In the genomic region with DNA sequence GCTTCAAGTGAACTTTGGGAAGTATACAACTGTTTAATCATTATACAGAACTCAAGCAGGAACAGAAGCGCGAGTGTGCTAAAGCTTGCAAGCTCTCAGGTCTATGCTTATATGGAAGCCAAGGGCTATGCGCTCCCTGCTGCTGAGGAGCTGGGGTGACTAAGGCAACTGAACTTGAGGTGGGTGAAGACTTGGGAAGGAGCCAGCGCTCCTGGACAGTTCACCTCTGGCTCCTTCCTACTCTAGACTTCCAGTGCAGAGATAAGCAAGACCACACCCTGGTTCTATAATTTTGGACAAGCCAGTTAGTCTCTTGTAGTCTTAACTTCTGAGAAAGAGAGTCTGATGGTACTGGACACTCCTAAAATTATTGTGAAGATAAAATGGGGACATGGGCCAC, we compare ENCODE assay signal across 19 mouse cellular contexts. TPM values are rescaled to one million over a fixed set of nuclear protein-coding genes. Genes with fewer than 3 reads are reported as not detected.
A peak's percentile ranks its signal among the peaks of the same experiment; 100 is the strongest.
DNase-seq lines count a peak whose midpoint lies in the region; ATAC-seq and TF ChIP-seq lines count a peak whose summit lies in the region.
"Had no signal": no experiment of that assay in that cellular context is flagged by ENCODE, and none has a peak within 500 bp of the region (broad histone marks: within the 10 kb centered on the region; RNA-seq: fewer than 3 reads in every experiment).

No protein-coding gene starts in this region.

- no peak for DNase-seq in heart, adult 18-20 months
- DNase-seq in midbrain, embryonic 11.5 days (ENCODE audit: low spot score, missing footprints) = peak; percentile 74
- DNase-seq in midbrain, postnatal 0 days (ENCODE audit: low spot score) = no peak
- no peak for DNase-seq in liver, embryonic 13.5 days
- DNase-seq in liver, postnatal 0 days = no peak
- DNase-seq in gastrocnemius, postnatal 25 days = no peak
- DNase-seq in lung, adult 18-20 months = no peak
- DNase-seq: adrenal gland, adult 2 months; adrenal gland, postnatal 25 days; cerebellum, adult 2 months; cerebellum, postnatal 10 days; embryo, embryonic 11 days; gastrocnemius, postnatal 10 days had no signal

- no peak overlapping the region for H3K9ac ChIP-seq in heart, embryonic 11.5 days (ENCODE audit: low read depth, low read length)
- no peak overlapping the region for H3K9ac ChIP-seq in midbrain, embryonic 11.5 days (ENCODE audit: low read length)
- H3K9ac ChIP-seq in midbrain, postnatal 0 days (replicated peaks; ENCODE audit: low read length, poor library complexity, severe bottlenecking) = no peak overlapping the region
- H3K9ac ChIP-seq in liver, embryonic 13.5 days = peak overlapping the region; percentile 76
- H3K9ac ChIP-seq in liver, postnatal 0 days (replicated peaks) = 0 out of 2 replicates have a peak overlapping the region, but pooled peaks have one; percentile 26
- H3K9ac ChIP-seq: embryonic facial prominence, embryonic 15.5 days; forebrain, embryonic 12.5 days; hindbrain, embryonic 13.5 days had no signal

- peak overlapping the region; percentile 67 for H3K27ac ChIP-seq in heart, embryonic 11.5 days (ENCODE audit: low read depth, low read length)
- no peak overlapping the region for H3K27ac ChIP-seq in midbrain, embryonic 11.5 days (ENCODE audit: low read depth, low read length)
- H3K27ac ChIP-seq in midbrain, postnatal 0 days (ENCODE audit: low read depth, low read length) = no peak overlapping the region
- peak overlapping the region; percentile 99 for H3K27ac ChIP-seq in liver, embryonic 13.5 days
- peak overlapping the region; percentile 69; the same call in 1 of the 2 replicates for H3K27ac ChIP-seq in liver, postnatal 0 days (ENCODE audit: low read depth)
- H3K27ac ChIP-seq: embryonic facial prominence, embryonic 15.5 days; forebrain, embryonic 12.5 days; hindbrain, embryonic 13.5 days; hindbrain, postnatal 0 days had no signal

- no peaks in the 10 kb centered on the region for H3K36me3 ChIP-seq in heart, embryonic 11.5 days (ENCODE audit: control insufficient read depth, insufficient read depth, low read length)
- no peaks in the 10 kb centered on the region for H3K36me3 ChIP-seq in midbrain, embryonic 11.5 days (ENCODE audit: control insufficient read depth, insufficient read depth, low read length)
- no peaks in the 10 kb centered on the region for H3K36me3 ChIP-seq in midbrain, postnatal 0 days (ENCODE audit: insufficient read depth, low read length)
- H3K36me3 ChIP-seq in liver, embryonic 13.5 days = no peaks in the 10 kb centered on the region
- no peaks in the 10 kb centered on the region for H3K36me3 ChIP-seq in liver, postnatal 0 days (replicated peaks; ENCODE audit: insufficient read depth, low read length)
- H3K36me3 ChIP-seq: embryonic facial prominence, embryonic 15.5 days; forebrain, embryonic 12.5 days; hindbrain, embryonic 13.5 days had no signal

- H3K4me3 ChIP-seq in heart, embryonic 11.5 days (ENCODE audit: low read depth, low read length) = no peak overlapping the region
- H3K4me3 ChIP-seq in midbrain, embryonic 11.5 days (ENCODE audit: low read depth, low read length) = no peak overlapping the region
- no peak overlapping the region for H3K4me3 ChIP-seq in midbrain, postnatal 0 days (ENCODE audit: low read depth, low read length)
- H3K4me3 ChIP-seq in liver, embryonic 13.5 days (replicated peaks) = no peak overlapping the region
- no peak overlapping the region for H3K4me3 ChIP-seq in liver, postnatal 0 days (ENCODE audit: low read depth, low read length)
- H3K4me3 ChIP-seq: embryonic facial prominence, embryonic 15.5 days; forebrain, embryonic 12.5 days; hindbrain, embryonic 13.5 days had no signal

- ATAC-seq in heart, embryonic 11.5 days (replicated peaks; ENCODE audit: insufficient number of reproducible peaks, low FRiP score, low TSS enrichment) = no peak
- no peak for ATAC-seq in midbrain, embryonic 11.5 days (ENCODE audit: low FRiP score)
- no peak for ATAC-seq in midbrain, postnatal 0 days (ENCODE audit: low FRiP score)
- ATAC-seq in liver, embryonic 13.5 days (ENCODE audit: low read depth) = no peak
- ATAC-seq in liver, postnatal 0 days = no peak
- ATAC-seq: forebrain, embryonic 16.5 days; hindbrain, postnatal 0 days had no signal

- WGBS in heart, embryonic 11.5 days (ENCODE audit: insufficient replicate concordance) = 79% methylated on average over 4 of the region's 4 CpGs
- WGBS in midbrain, embryonic 11.5 days = 98% methylated on average over 4 of the region's 4 CpGs
- WGBS in midbrain, postnatal 0 days = 92% methylated on average over 4 of the region's 4 CpGs
- WGBS in liver, embryonic 13.5 days (ENCODE audit: insufficient replicate concordance) = 67% methylated on average over 4 of the region's 4 CpGs
- WGBS in liver, postnatal 0 days (ENCODE audit: insufficient replicate concordance) = 66% methylated on average over 4 of the region's 4 CpGs

- TF ChIP-seq EP300 in liver, postnatal 0 days (IDR thresholded peaks at IDR 0.05; ENCODE audit: low read depth) = no peak

- no peak for TF ChIP-seq CTCF in midbrain, postnatal 0 days (IDR thresholded peaks at IDR 0.05)
- TF ChIP-seq CTCF in liver, postnatal 0 days (IDR thresholded peaks at IDR 0.05; ENCODE audit: low read depth) = no peak

- H3K4me2 ChIP-seq in heart, embryonic 11.5 days = no peak overlapping the region
- no peak overlapping the region for H3K4me2 ChIP-seq in midbrain, embryonic 11.5 days
- no peak overlapping the region for H3K4me2 ChIP-seq in midbrain, postnatal 0 days (ENCODE audit: low read depth, low read length, poor library complexity, severe bottlenecking)
- H3K4me2 ChIP-seq in liver, embryonic 13.5 days = peak overlapping the region; percentile 52
- peak overlapping the region; percentile 54 for H3K4me2 ChIP-seq in liver, postnatal 0 days (ENCODE audit: low read depth, low read length)
- H3K4me2 ChIP-seq: embryonic facial prominence, embryonic 15.5 days; forebrain, embryonic 12.5 days; hindbrain, embryonic 13.5 days had no signal

- peaks cover 29% of the 10 kb centered on the region for H3K4me1 ChIP-seq in heart, embryonic 11.5 days (ENCODE audit: control insufficient read depth, insufficient read depth, low read length)
- H3K4me1 ChIP-seq in midbrain, embryonic 11.5 days (ENCODE audit: control insufficient read depth, insufficient read depth, low read length) = no peaks in the 10 kb centered on the region
- no peaks in the 10 kb centered on the region; the same call in 1 of the 2 replicates for H3K4me1 ChIP-seq in midbrain, postnatal 0 days (ENCODE audit: insufficient read depth, low read length)
- H3K4me1 ChIP-seq in liver, embryonic 13.5 days (replicated peaks) = peaks cover 75% of the 10 kb centered on the region
- H3K4me1 ChIP-seq in liver, postnatal 0 days (ENCODE audit: insufficient read depth) = peaks cover 42% of the 10 kb centered on the region
- H3K4me1 ChIP-seq: embryonic facial prominence, embryonic 15.5 days; forebrain, embryonic 12.5 days; hindbrain, embryonic 13.5 days had no signal

- no peaks in the 10 kb centered on the region for H3K9me3 ChIP-seq in heart, embryonic 11.5 days (replicated peaks; ENCODE audit: control insufficient read depth, low read length)
- H3K9me3 ChIP-seq in midbrain, embryonic 11.5 days (ENCODE audit: control insufficient read depth, low read length) = no peaks in the 10 kb centered on the region
- no peaks in the 10 kb centered on the region for H3K9me3 ChIP-seq in midbrain, postnatal 0 days (ENCODE audit: low read length)
- no peaks in the 10 kb centered on the region for H3K9me3 ChIP-seq in liver, embryonic 13.5 days (replicated peaks)
- no peaks in the 10 kb centered on the region for H3K9me3 ChIP-seq in liver, postnatal 0 days (ENCODE audit: low read length)
- H3K9me3 ChIP-seq: embryonic facial prominence, embryonic 15.5 days; forebrain, embryonic 12.5 days; hindbrain, embryonic 13.5 days had no signal

- H3K27me3 ChIP-seq in heart, embryonic 11.5 days (ENCODE audit: control insufficient read depth, insufficient read depth, low read length) = no peaks in the 10 kb centered on the region
- H3K27me3 ChIP-seq in midbrain, embryonic 11.5 days (ENCODE audit: control insufficient read depth, insufficient read depth, low read length) = no peaks in the 10 kb centered on the region
- no peaks in the 10 kb centered on the region for H3K27me3 ChIP-seq in midbrain, postnatal 0 days (ENCODE audit: insufficient read depth, low read length)
- peaks cover 10% of the 10 kb centered on the region; the same call in 1 of the 2 replicates for H3K27me3 ChIP-seq in liver, embryonic 13.5 days
- H3K27me3 ChIP-seq in liver, postnatal 0 days (ENCODE audit: insufficient read depth, low read length) = no peaks in the 10 kb centered on the region
- H3K27me3 ChIP-seq: embryonic facial prominence, embryonic 15.5 days; forebrain, embryonic 12.5 days; hindbrain, embryonic 13.5 days had no signal

RNA-seq across cellular contexts. Expression of gene Slc2a1, which starts 55.3 kb away (rescaled TPM):
- polyA plus RNA-seq in heart, embryonic 11.5 days (2014; fragmentation: Nextera tagmentation; extraction: Ambion mirVana) = 426 and 446 TPM in 2 replicates
- 10 to 100 TPM; 12.2 to 13.5 TPM for total RNA-seq in heart, adult 18-20 months (2021)
- 152 and 158 TPM in 2 replicates for polyA plus RNA-seq in midbrain, embryonic 11.5 days (2014; fragmentation: Nextera tagmentation; extraction: Ambion mirVana)
- 85.1 and 104 TPM in 2 replicates for total RNA-seq in midbrain, postnatal 0 days (2014; rRNA removed)
- 43.1 and 46.4 TPM in 2 replicates for polyA plus RNA-seq in midbrain, postnatal 0 days (2015; fragmentation: Nextera tagmentation; extraction: Ambion mirVana)
- 272 and 303 TPM in 2 replicates for polyA plus RNA-seq in liver, embryonic 13.5 days (2015; fragmentation: Nextera tagmentation; extraction: Ambion mirVana)
- polyA plus RNA-seq in liver, postnatal 0 days (2015; fragmentation: Nextera tagmentation; extraction: Ambion mirVana) = 25.4 and 29.6 TPM in 2 replicates
- 1 to 10 TPM; 4.0 to 5.5 TPM for total RNA-seq in gastrocnemius, postnatal 25 days (2021)

Comparison
In these comparisons a context has a peak if more than half of its experiments do, and no peak if none do; other contexts are left out.
1. H3K27ac ChIP-seq: peak in heart, embryonic 11.5 days (single experiment), liver, embryonic 13.5 days (single experiment) and liver, postnatal 0 days (single experiment); none in midbrain, embryonic 11.5 days (single experiment) and midbrain, postnatal 0 days (single experiment).
2. H3K4me2 ChIP-seq: peak in liver, embryonic 13.5 days (single experiment) and liver, postnatal 0 days (single experiment); none in heart, embryonic 11.5 days (single experiment), midbrain, embryonic 11.5 days (single experiment) and midbrain, postnatal 0 days (single experiment).
3. H3K9ac ChIP-seq: peak in liver, embryonic 13.5 days (single experiment) and liver, postnatal 0 days (single experiment); none in heart, embryonic 11.5 days (single experiment), midbrain, embryonic 11.5 days (single experiment) and midbrain, postnatal 0 days (single experiment).